Mouse (Mus musculus) forebrain, embryonic 16.5 days (tissue): ENCODE results near the gene Numa1. TPM values are rescaled to one million over a fixed set of nuclear protein-coding genes. Genes with fewer than 3 reads are reported as not detected.
"Not testable (repeated sequence)": the region's sequence is repeated elsewhere in the genome, so short reads cannot be mapped to it uniquely, and the experiment has no call there.

Experiments used
- ATAC-seq: fragments of 200-750 bp; cut with Nextera tagmentation; 2 replicates; pipeline ENCODE4 v1.8.0; 2017; ENCODE audit warnings: mild to moderate bottlenecking, moderate library complexity
- H3K27ac ChIP-seq: fragments of 300-500 bp; sonication (generic); 2 replicates; pipeline ENCODE4 v1.5.1; 2014; ENCODE audit warnings: low read length, control low read depth
- H3K27me3 ChIP-seq: fragments of 300-500 bp; sonication (generic); replicated peaks from 2 replicates; pipeline ENCODE4 v1.6.1; 2014; ENCODE audit warnings: low read length; ENCODE audit not compliant: control insufficient read depth, insufficient read depth
- H3K36me3 ChIP-seq: fragments of 300-500 bp; sonication (generic); 2 replicates; pipeline ENCODE4 v1.6.1; 2014; ENCODE audit not compliant: control insufficient read depth, insufficient read depth
- H3K4me1 ChIP-seq: fragments of 300-500 bp; sonication (generic); replicated peaks from 2 replicates; pipeline ENCODE4 v1.6.1; 2014; ENCODE audit warnings: low read length; ENCODE audit not compliant: control insufficient read depth, insufficient read depth
- H3K4me2 ChIP-seq: fragments of 300-500 bp; sonication (generic); 2 replicates; pipeline ENCODE4 v1.6.1; 2014; ENCODE audit warnings: mild to moderate bottlenecking, low read length, control low read depth
- H3K4me3 ChIP-seq: fragments of 300-500 bp; sonication (generic); replicated peaks from 2 replicates; pipeline ENCODE4 v1.5.1; 2014; ENCODE audit warnings: mild to moderate bottlenecking, low read length, control low read depth
- H3K9ac ChIP-seq: fragments of 300-500 bp; sonication (generic); replicated peaks from 2 replicates; pipeline ENCODE4 v1.6.1; 2014; ENCODE audit warnings: low read depth, low read length, control low read depth
- H3K9me3 ChIP-seq: fragments of 300-500 bp; sonication (generic); 2 replicates; pipeline ENCODE4 v1.6.1; 2016; ENCODE audit warnings: low read length; ENCODE audit not compliant: control insufficient read depth
- WGBS: fragments of 180-500 bp; shearing (Covaris S2); extraction: QIAGEN DNeasy Blood & Tissue Kit; methylation state at CpG from one replicate; pipeline ENCODE4 v1.1.7; 2014; 5-methylcytosine and 5-hydroxymethylcytosine counted together
- polyA plus RNA-seq: library from polyadenylated mRNA; unstranded; fragments of >200 nt; fragmentation: Nextera tagmentation; extraction: Ambion mirVana; gene quantifications from 2 replicates; pipeline ENCODE4 v1.2.1, GENCODE M21; 2015

Numa1 gene
- polyA plus RNA-seq, 1 experiment from 2014 or later: 64.8 TPM

GRCm38 (mm10) chr7:102016936-102017335, 83.0 kb downstream of the Numa1 start:
- Histone ChIP-seq H3K36me3 (peaks cover 52% of the 10 kb centered on the region), H3K27me3 (no peaks in the 10 kb centered on the region), H3K9me3 (no peaks in the 10 kb centered on the region), H3K27ac (no peak overlapping the region), H3K4me3 (no peak overlapping the region), H3K4me2 (no peak overlapping the region), H3K4me1 (no peaks in the 10 kb centered on the region), H3K9ac (no peak overlapping the region)
- ATAC-seq: no peak
- 84% methylated on average over 4 of the region's 4 CpGs for WGBS

DNA sequence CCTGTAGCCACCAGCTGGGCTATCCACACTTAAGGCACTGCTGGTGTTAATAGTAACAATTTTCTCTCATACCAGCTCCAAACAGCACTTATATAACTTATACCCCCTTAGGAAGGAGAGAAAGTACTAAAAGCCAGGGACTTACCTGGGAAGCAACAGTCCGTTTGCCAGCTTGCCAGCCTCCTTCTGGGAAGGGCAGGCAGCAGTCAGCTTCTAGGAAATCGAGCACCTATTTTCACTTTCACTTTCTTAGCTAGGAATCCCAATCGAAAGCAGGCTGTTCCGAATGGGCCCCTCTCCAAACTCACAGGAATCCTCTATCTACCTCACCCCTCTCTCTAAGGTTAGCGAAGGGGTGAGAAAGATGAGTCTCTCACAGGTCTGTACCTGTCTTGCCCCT, 83.5 kb downstream of the Numa1 start:
- H3K36me3 ChIP-seq: peaks cover 52% of the 10 kb centered on the region
- H3K9me3 ChIP-seq: no peaks in the 10 kb centered on the region
- H3K4me2 ChIP-seq: no peak overlapping the region
- no peak for ATAC-seq
- H3K4me3 ChIP-seq: no peak overlapping the region
- WGBS: 86% methylated on average over 5 of the region's 5 CpGs
- H3K4me1 ChIP-seq: no peaks in the 10 kb centered on the region
- H3K27me3 ChIP-seq: no peaks in the 10 kb centered on the region
- H3K9ac ChIP-seq: no peak overlapping the region
- H3K27ac ChIP-seq: no peak overlapping the region

DNA sequence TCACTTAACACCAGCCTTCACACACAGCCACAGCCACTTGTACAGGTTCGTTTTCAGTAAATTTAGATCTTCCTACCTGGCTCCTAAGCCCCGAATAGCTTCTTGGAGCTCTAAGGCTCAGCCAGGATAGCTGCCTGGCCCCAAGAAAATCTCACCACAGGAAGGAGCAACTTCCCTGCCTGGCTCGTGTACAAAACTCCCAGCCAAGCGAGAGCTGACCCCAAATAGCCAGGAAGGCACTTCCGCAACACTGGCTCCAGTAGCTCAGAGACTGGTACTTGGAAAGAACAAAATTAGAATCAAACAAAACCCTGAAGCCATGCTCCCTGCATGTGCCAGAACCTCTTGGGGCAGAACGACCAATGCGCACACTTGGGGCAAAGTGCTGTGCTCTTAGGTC, 84.1 kb downstream of the Numa1 start:
- Histone ChIP-seq H3K4me2 (no peak overlapping the region), H3K4me1 (no peaks in the 10 kb centered on the region), H3K4me3 (no peak overlapping the region), H3K9me3 (no peaks in the 10 kb centered on the region), H3K27ac (no peak overlapping the region), H3K9ac (no peak overlapping the region), H3K27me3 (no peaks in the 10 kb centered on the region), H3K36me3 (peaks cover 51% of the 10 kb centered on the region)
- ATAC-seq: no peak
- 88% methylated on average over 7 of the region's 7 CpGs for WGBS

- Histone ChIP-seq H3K36me3 (peaks cover 46% of the 10 kb centered on the region), H3K27me3 (no peaks in the 10 kb centered on the region), H3K4me3 (no peak within 1 kb of the TSS), H3K4me1 (no peaks in the 10 kb centered on the region), H3K9me3 (no peaks in the 10 kb centered on the region), H3K27ac (no peak within 1 kb of the TSS), H3K4me2 (no peak within 1 kb of the TSS), H3K9ac (no peak within 1 kb of the TSS)
- 92% methylated on average over 3 of the region's 3 CpGs for WGBS
- ATAC-seq: no peak
These were observed 84.7 kb downstream of the Numa1 start, which contains the start of gene Il18bp for GRCm38 (mm10) chr7:102018590-102018989. Il18bp (minus strand) TSS chr7:102018690.

DNA sequence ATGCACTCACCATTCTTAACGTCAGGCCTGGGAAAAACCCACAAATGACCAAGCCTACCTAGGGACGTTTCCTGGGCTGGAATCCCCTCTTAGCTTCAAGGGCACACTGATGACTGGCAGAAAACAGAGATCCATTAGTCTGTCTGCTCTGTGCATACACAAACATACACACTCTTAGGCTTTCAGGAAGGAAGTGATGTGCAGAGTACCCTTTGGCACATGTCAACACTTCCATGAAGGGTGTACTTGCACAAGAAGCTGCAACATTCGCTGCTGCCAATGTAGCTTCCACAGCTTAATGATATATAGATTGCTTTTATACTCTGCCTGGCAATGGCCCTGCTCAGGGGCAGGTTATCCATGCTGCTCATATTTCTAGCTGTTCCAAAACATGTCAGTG, 85.5 kb downstream of the Numa1 start:
- Histone ChIP-seq H3K36me3 (peaks cover 38% of the 10 kb centered on the region), H3K4me1 (no peaks in the 10 kb centered on the region)
- 70% methylated on average over 3 of the region's 3 CpGs for WGBS

GRCm38 (mm10) chr7:102020934-102021333, 87.0 kb downstream of the Numa1 start:
- not testable (repeated sequence) for H3K4me3 ChIP-seq, H3K27me3 ChIP-seq, H3K9ac ChIP-seq, ATAC-seq, H3K4me2 ChIP-seq, H3K27ac ChIP-seq, H3K9me3 ChIP-seq, H3K4me1 ChIP-seq
- H3K36me3 ChIP-seq: peaks cover 27% of the 10 kb centered on the region
- WGBS: 89% methylated on average over 2 of the region's 2 CpGs

More for the DNA sequence above, 85.5 kb downstream of the Numa1 start:
- Histone ChIP-seq H3K27ac (no peak overlapping the region), H3K4me2 (no peak overlapping the region), H3K27me3 (no peaks in the 10 kb centered on the region), H3K4me3 (no peak overlapping the region), H3K9me3 (no peaks in the 10 kb centered on the region), H3K9ac (no peak overlapping the region)
- no peak for ATAC-seq

- H3K9ac ChIP-seq: no peak overlapping the region
- no peak overlapping the region for H3K4me3 ChIP-seq
- no peak overlapping the region for H3K27ac ChIP-seq
- H3K36me3 ChIP-seq: peaks cover 28% of the 10 kb centered on the region
- WGBS: 94% methylated on average over 9 of the region's 9 CpGs
- H3K9me3 ChIP-seq: no peaks in the 10 kb centered on the region
- no peaks in the 10 kb centered on the region for H3K27me3 ChIP-seq
- H3K4me1 ChIP-seq: no peaks in the 10 kb centered on the region
- no peak overlapping the region for H3K4me2 ChIP-seq
- no peak for ATAC-seq
These were observed 89.9 kb downstream of the Numa1 start for GRCm38 (mm10) chr7:102023821-102024220.

DNA sequence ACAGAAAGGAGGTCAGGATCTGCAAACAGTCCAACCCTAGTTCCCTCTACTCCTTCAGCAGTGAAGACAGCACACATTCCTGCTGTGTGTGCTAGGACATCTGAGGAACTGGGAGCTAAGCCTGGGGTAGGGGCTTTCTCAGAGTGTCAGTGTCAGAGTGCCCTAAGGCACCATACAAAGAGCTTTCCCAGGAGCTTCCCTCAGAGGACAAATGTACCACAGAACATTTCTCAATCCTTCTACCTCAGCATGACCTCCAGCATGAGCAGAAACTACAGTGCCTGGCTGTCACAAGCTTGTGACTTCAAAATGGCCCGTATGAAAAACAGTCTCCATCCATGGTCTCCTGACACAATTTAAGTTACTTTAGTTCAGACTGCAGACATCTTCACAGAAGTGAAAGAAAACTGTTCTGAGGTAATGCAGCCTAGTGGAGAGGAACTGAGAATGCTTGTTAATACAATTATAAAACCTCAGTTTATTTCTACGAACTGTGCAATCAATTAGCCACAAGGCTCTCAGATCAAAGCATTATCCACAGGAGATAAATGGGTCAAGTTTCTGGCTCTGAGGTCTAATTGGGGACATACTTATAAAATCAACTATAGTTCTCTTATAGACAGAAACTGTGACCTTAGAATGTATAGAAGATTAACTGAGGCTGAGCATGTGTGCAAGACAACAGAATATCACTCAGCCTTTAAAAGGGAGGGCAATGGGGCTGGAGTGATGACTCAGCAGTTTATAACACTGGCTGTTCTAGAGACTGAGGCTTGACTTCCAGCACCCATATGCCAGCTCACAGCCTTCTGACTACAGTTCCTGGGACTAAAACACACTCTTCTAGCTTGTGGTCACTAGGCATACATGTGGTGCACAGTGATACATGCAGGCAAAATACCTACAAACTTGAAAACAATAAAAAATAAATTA, 91.5 kb downstream of the Numa1 start:
- Histone ChIP-seq H3K4me1 (no peaks in the 10 kb centered on the region), H3K27ac (no peak overlapping the region), H3K9me3 (no peaks in the 10 kb centered on the region), H3K27me3 (no peaks in the 10 kb centered on the region), H3K9ac (no peak overlapping the region), H3K4me3 (no peak overlapping the region), H3K4me2 (no peak overlapping the region), H3K36me3 (peaks cover 28% of the 10 kb centered on the region)
- WGBS: 63% methylated on average over 2 of the region's 2 CpGs
- ATAC-seq: no peak

GRCm38 (mm10) chr7:102034904-102035303, 101.0 kb downstream of the Numa1 start:
- H3K4me1 ChIP-seq: no peaks in the 10 kb centered on the region
- H3K9ac ChIP-seq: no peak overlapping the region
- no peaks in the 10 kb centered on the region for H3K27me3 ChIP-seq
- ATAC-seq: no peak
- no peaks in the 10 kb centered on the region for H3K9me3 ChIP-seq
- H3K4me3 ChIP-seq: no peak overlapping the region
- peaks cover 46% of the 10 kb centered on the region for H3K36me3 ChIP-seq
- no peak overlapping the region for H3K27ac ChIP-seq
- WGBS: 97% methylated on average over 1 of the region's 1 CpGs
- no peak overlapping the region for H3K4me2 ChIP-seq
